Mouse (Mus musculus) liver, embryonic 14.5 days (tissue): ENCODE results near the gene Map4k5. TPM values are rescaled to one million over a fixed set of nuclear protein-coding genes. Genes with fewer than 3 reads are reported as not detected.

Experiments
- ATAC-seq: fragments of 200-750 bp; cut with Nextera tagmentation; 2 replicates; pipeline ENCODE4 v1.8.0; 2017; ENCODE audit warnings: moderate number of reproducible peaks, mild to moderate bottlenecking, moderate library complexity; ENCODE audit not compliant: insufficient read depth
- DNase-seq, 3 experiments: peaks; one replicate each; pipeline ENCODE4 v3.0.0-alpha.2; 2012 to 2013; ENCODE audit warnings: low read depth in 3 of 3, low spot score in 3 of 3
- H3K27ac ChIP-seq: fragments of 300-500 bp; sonication (generic); 2 replicates; pipeline ENCODE4 v1.5.1; 2014; ENCODE audit warnings: moderate library complexity, mild to moderate bottlenecking, control low read depth, inconsistent platforms
- H3K27me3 ChIP-seq: fragments of 300-500 bp; sonication (generic); 2 replicates; pipeline ENCODE4 v1.6.1; 2014; ENCODE audit warnings: mild to moderate bottlenecking, low read length, moderate library complexity; ENCODE audit not compliant: control insufficient read depth, insufficient read depth
- H3K36me3 ChIP-seq: fragments of 300-500 bp; sonication (generic); replicated peaks from 2 replicates; pipeline ENCODE4 v1.6.1; 2014; ENCODE audit warnings: low read depth; ENCODE audit not compliant: control insufficient read depth, insufficient read depth
- H3K4me1 ChIP-seq, 2 experiments: fragments of 200-500 bp in 1 of 2; fragments of 300-500 bp in 1 of 2; sonication (generic) in 1 of 2; replicated peaks; 2 replicates each; pipeline ENCODE4 v1.6.1; 2012 to 2014; ENCODE audit warnings: antibody characterized with exemption in 1 of 2, inconsistent platforms in 1 of 2, low read length in 1 of 2; ENCODE audit not compliant: control insufficient read depth in 2 of 2, insufficient read depth in 2 of 2
- H3K4me2 ChIP-seq: fragments of 300-500 bp; sonication (generic); 2 replicates; pipeline ENCODE4 v1.6.1; 2014; ENCODE audit warnings: low read depth, mild to moderate bottlenecking, control low read depth, moderate library complexity
- H3K4me3 ChIP-seq, 2 experiments: fragments of 200-500 bp in 1 of 2; fragments of 300-500 bp in 1 of 2; sonication (generic) in 1 of 2; 2 replicates each; pipeline ENCODE4 v1.5.1; 2012 to 2014; ENCODE audit warnings: low read depth in 2 of 2, low read length in 2 of 2, mild to moderate bottlenecking in 2 of 2, control low read depth in 1 of 2, inconsistent platforms in 1 of 2, moderate library complexity in 1 of 2; ENCODE audit not compliant: insufficient read depth in 1 of 2
- H3K9ac ChIP-seq: fragments of 300-500 bp; sonication (generic); replicated peaks from 2 replicates; pipeline ENCODE4 v1.6.1; 2014; ENCODE audit warnings: mild to moderate bottlenecking, control low read depth, moderate library complexity
- H3K9me3 ChIP-seq: fragments of 300-500 bp; sonication (generic); 2 replicates; pipeline ENCODE4 v1.6.1; 2016; ENCODE audit warnings: low read length, mixed read lengths; ENCODE audit not compliant: control insufficient read depth
- CTCF ChIP-seq: IDR thresholded peaks from 2 replicates; pipeline ENCODE4 v1.5.1; 2016; ENCODE audit warnings: antibody characterized with exemption, low read depth, control low read depth
- EP300 ChIP-seq: IDR thresholded peaks from 2 replicates; pipeline ENCODE4 v1.6.1; 2016; ENCODE audit warnings: antibody characterized with exemption, low read depth
- WGBS: fragments of 180-500 bp; shearing (Covaris S2); extraction: QIAGEN DNeasy Blood & Tissue Kit; methylation state at CpG from one replicate; pipeline ENCODE4 v1.1.7; 2014; ENCODE audit not compliant: insufficient replicate concordance; 5-methylcytosine and 5-hydroxymethylcytosine counted together
- polyA plus RNA-seq, 2 experiments: library from polyadenylated mRNA; depleted of rRNA in 1 of 2; stranded (reverse) in 1 of 2; unstranded in 1 of 2; fragments of >200 nt; fragmentation: Nextera tagmentation in 1 of 2; extraction: Ambion mirVana in 1 of 2; gene quantifications; 2 replicates each; pipeline versions ENCODE4 v1.2.1 to v1.2.3; 2012 to 2014

Gene Map4k5
- polyA plus RNA-seq, 2 experiments = 13.6 to 26.9 TPM

DNA sequence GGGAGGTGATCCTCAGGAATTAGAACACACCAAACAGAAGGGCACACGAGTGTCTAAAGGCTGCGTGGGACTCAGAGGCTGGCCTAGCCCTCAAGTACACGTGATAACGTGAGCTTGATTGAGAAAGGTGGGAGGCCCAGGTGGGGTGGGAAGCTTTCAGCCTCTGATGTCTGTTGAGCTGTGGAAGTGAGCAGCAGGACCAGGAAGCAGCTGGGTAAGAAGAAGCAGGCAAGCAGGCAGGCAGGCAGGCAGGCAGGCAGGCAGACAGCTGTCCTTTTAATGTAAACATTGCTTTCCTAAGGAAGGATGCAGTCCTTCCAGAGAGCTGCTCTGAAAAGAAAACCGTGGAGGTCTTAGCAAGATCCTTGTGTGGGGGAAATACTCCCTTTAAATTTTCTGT lies 2.5 kb downstream of the Map4k5 start:
- Histone ChIP-seq H3K4me2 (peak overlapping the region; percentile 82), H3K4me1 (peaks cover 14 to 23% of the 10 kb centered on the region in 2 experiments), H3K9me3 (no peaks in the 10 kb centered on the region), H3K36me3 (peaks cover 6% of the 10 kb centered on the region), H3K9ac (peak overlapping the region; percentile 98), H3K4me3 (peak overlapping the region; percentile 33 to 91), H3K27me3 (no peaks in the 10 kb centered on the region), H3K27ac (peak overlapping the region; percentile 26)
- 16% methylated on average over 5 of the region's 5 CpGs for WGBS
- no peak for TF ChIP-seq CTCF
- no peak for TF ChIP-seq EP300
- DNase-seq (no peak), ATAC-seq (no peak)

DNA sequence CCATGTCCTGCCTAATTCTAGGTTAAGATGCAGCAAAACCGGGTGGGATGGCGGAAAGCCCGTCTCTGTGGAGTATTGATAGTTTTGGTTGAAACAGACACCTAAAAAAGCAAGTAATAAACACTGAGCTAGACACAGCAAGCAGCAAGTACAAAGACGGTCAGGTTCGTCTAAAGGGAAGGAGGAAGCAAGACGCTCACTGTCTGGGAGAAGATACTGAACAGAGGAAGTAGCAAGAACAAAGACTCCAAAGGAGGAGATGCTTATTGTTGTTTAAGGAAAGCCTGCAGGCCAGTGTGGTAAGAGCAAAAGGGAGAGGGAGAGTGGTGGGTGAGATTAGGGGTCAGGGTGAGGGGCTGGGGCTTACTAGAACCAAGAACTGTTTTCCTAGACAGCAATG lies 2.9 kb downstream of the Map4k5 start:
- H3K9ac ChIP-seq = peak overlapping the region; percentile 98
- H3K36me3 ChIP-seq = peaks cover 6% of the 10 kb centered on the region
- TF ChIP-seq CTCF = no peak
- peak overlapping the region; percentile 82 for H3K4me2 ChIP-seq
- DNase-seq = no peak
- peak overlapping the region; percentile 33 to 91 for H3K4me3 ChIP-seq
- H3K9me3 ChIP-seq = no peaks in the 10 kb centered on the region
- H3K27ac ChIP-seq = no peak overlapping the region; the same call in 1 of the 2 replicates
- no peaks in the 10 kb centered on the region for H3K27me3 ChIP-seq
- no peak for ATAC-seq
- H3K4me1 ChIP-seq = peaks cover 14 to 23% of the 10 kb centered on the region in 2 experiments
- WGBS = 42% methylated on average over 6 of the region's 6 CpGs

DNA sequence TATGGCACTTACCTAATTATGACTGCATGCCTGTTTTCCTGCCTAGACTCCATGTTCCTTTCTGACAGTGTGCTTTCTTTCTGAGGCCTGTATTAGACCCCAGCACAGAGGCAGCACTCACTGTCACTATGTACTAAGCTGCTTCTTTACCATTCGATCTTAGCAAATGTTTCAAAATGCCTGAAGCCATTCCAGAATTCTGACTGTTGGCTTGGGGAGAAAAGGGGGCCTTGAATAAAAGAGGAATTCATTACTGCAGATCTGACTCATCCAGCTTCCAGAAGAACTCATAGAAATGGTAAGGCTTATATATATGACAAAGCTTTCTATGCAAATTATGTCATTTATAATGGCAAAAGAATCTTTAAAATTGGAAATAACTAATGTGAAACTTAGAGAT lies 4.7 kb downstream of the Map4k5 start:
- Histone ChIP-seq H3K9me3 (no peaks in the 10 kb centered on the region), H3K27ac (no peak overlapping the region), H3K9ac (no peak overlapping the region), H3K27me3 (no peaks in the 10 kb centered on the region), H3K4me1 (peaks cover 14 to 21% of the 10 kb centered on the region in 2 experiments), H3K36me3 (peaks cover 6% of the 10 kb centered on the region), H3K4me3 (no peak overlapping the region), H3K4me2 (no peak overlapping the region)
- no peak for ATAC-seq
- DNase-seq = no peak
- TF ChIP-seq CTCF = no peak
- no peak for TF ChIP-seq EP300
- 59% methylated on average over 1 of the region's 1 CpGs for whole genome bisulfite sequencing

DNA sequence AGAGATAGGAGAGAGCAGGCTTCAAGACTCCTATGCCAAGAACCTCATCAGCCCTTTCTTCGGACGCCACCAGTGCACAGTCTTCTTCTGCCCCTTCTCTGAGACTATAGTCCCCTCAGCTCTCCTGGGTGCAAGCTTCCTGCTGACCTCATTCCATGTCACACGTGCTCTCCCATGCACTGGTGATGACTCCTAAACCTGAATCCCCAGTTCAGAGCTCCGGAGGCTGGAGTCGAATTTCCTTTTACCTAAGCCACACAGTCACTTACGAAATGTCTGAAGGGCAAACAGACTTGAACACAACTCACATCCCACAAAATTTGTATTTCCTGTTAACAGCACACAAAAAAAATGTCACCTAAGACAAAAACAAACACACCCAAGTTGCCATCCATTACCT lies 5.2 kb downstream of the Map4k5 start:
- Histone ChIP-seq H3K36me3 (peaks cover 6% of the 10 kb centered on the region), H3K4me3 (no peak overlapping the region), H3K27ac (no peak overlapping the region), H3K9me3 (no peaks in the 10 kb centered on the region), H3K4me1 (peaks cover 14 to 20% of the 10 kb centered on the region in 2 experiments), H3K27me3 (no peaks in the 10 kb centered on the region), H3K4me2 (no peak overlapping the region), H3K9ac (no peak overlapping the region)
- 82% methylated on average over 6 of the region's 6 CpGs for WGBS
- DNase-seq (no peak), ATAC-seq (no peak)
- TF ChIP-seq CTCF (no peak), EP300 (no peak)

DNA sequence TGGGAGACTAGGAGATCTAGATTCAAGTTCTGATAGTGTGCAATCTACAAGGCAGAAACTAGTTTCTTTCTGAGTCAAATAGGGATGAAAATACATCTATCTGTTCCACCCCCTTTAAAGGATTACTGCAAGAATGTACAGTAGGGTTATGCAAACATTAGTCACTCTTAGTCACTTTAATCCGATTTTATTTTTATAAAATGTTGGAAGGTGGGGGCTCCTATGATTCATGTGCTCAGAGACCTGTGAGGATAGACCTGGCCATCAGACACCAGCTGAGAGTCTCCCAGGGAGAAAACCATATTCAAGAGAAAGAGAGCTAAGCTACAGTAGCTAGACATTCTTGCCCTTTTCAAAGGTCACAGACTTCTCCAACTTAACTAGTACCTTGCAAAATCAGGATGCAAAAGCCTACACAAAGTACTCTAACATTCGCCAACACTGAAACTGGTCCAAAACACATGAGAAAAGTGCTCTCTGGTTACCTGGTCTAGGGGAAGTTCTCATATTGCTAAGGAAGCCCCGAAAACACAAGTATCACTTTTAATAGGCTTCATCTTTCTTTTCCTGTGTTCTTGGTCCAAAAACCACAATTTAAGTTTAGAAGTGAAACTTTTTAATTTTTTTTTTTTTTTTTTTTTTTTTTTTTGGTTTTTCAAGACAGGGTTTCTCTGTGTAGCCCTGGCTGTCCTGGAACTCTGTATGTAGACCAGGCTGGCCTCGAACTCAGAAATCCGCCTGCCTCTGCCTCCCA lies 7.7 kb downstream of the Map4k5 start:
- WGBS = 83% methylated on average over 5 of the region's 5 CpGs
- Histone ChIP-seq H3K4me2 (no peak overlapping the region), H3K9me3 (no peaks in the 10 kb centered on the region), H3K27me3 (no peaks in the 10 kb centered on the region), H3K36me3 (peaks cover 6% of the 10 kb centered on the region), H3K27ac (no peak overlapping the region), H3K4me3 (no peak overlapping the region), H3K4me1 (peaks cover 6 to 12% of the 10 kb centered on the region in 2 experiments), H3K9ac (no peak overlapping the region)
- ATAC-seq (no peak), DNase-seq (no peak)
- TF ChIP-seq CTCF (no peak), EP300 (no peak)
